Mouse (Mus musculus): ENCODE measurements around the gene Angptl1. TPM values are rescaled to one million over a fixed set of nuclear protein-coding genes. Genes with fewer than 3 reads are reported as not detected.

Gene Angptl1
- polyA plus RNA-seq (2017; shearing (Covaris generic)), result 0.29 TPM

DNA sequence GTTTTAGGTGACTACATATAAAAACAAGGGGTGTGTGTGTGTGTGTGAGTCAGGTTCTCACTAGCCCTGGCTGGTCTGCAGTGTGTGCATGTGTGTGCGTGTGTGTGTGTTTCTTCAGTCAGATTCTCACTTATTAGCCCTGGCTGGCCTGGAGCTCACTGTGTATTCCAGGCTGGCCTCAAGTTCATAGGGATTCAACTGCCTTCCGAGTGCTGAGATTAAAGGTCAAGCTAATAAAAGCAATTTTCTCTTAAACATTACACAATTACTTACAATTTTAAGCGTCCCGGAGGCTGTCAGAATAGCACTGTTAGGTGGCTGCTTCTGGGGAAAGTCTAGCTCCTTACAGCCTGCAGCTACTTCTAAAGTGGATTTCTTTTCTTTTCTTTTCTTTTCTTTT lies at the start of gene Angptl1:
Gene Angptl1, plus strand, starts transcription at position 386 of the 400 bp plus-strand sequence.

Other genes starting within 250 kb of the Angptl1 start
- gene Tor3a, start 164.2 kb upstream of the Angptl1 start, polyA plus RNA-seq (2017; shearing (Covaris generic)), result 29.5 TPM
- gene Fam20b, start 119.5 kb upstream of the Angptl1 start, polyA plus RNA-seq (2017; shearing (Covaris generic)), result 15.1 TPM
- gene Ralgps2, start 101.1 kb downstream of the Angptl1 start, polyA plus RNA-seq (2017; shearing (Covaris generic)), result 39.1 TPM